Mouse (Mus musculus): ENCODE data around the gene Rheb.
"Not testable (repeated sequence)": the region's sequence is repeated elsewhere in the genome, so short reads cannot be mapped to it uniquely, and the experiment has no call there.

The Rheb gene

GRCm38 (mm10) chr5:24842274-24843102 is at the start of gene Rheb:
Gene Rheb, minus strand, starts transcription at chr5:24842624.
- DNase-seq (ENCODE audit: low read depth in 1 of 2, low spot score in 2 of 2) = peak; percentile 97 to 98

DNA sequence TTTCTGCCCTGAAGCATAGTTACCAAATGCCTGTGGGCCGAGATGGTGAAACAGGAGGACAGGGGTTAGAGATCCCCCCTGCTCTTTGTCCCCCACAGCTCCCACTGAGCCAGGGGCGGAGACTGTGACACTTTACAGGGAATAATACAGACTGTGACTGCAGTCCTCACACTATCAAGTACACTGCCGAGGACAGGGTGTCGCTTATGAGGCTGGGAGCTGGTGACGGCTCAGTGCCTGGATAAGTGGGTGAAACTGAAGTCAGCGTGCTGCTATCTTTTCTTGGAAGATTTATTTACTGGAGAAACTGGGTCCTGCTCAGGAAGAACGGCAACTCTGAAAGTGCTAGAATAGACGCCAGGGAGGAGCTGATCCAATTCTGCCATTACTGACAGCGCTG is 47.4 kb upstream of the Rheb start:
- no peak for DNase-seq (ENCODE audit: low read depth in 1 of 2, low spot score in 2 of 2)

DNA sequence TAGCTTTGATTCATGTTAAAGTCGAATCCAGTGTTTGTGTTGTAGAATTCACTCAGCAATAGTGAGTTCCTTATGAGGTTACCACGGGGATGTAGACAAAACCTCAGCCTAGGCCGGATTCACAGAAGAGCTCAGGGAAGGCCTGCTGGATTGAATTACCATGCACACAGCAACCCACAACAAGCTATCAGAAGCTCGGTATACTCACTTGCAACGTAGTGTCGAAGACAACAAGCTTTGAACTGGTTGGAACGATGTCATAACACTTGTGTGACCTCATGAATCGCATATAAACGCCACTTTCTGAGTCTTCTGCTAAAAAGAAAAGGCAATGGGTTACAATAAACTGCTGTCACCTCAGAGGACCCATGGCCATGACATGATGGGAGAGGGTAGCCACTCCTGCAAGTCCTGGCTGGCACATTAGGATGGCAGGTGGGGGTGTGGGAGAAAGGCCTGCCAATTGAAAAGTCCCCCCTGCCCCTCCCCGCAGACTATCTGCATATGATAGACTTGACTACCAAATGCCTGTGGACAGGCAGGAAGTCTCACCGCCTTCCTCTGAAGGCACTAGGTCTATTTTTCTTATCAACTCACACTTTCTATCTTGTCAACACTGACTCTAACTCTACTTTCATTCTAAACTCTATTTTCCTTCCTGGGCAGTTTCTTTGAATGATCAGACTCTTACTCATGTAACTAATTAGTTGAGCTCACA is 46.6 kb upstream of the Rheb start:
- no peak for DNase-seq (ENCODE audit: low read depth in 1 of 2, low spot score in 2 of 2)

DNA sequence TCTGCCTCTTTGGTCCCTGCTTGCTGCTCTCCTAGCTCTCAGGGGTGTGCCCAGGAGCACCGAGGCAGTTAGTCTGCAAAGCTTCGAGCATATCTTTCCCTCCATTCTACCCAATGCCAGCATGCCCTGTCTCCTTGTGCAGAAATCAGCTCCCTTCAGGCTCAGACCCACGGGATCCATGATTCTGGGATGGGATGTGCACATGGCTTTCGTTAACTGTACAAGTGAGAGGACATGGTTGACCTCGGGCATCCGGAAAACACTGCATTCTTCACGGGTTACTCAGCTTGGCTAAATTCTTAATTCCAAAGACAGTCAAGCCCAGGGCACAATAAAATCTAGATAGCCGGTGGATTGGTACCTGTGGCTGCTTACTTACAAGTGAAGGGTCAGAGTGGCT is 44.8 kb upstream of the Rheb start:
- DNase-seq (ENCODE audit: low read depth in 1 of 2, low spot score in 2 of 2) = no peak

DNA sequence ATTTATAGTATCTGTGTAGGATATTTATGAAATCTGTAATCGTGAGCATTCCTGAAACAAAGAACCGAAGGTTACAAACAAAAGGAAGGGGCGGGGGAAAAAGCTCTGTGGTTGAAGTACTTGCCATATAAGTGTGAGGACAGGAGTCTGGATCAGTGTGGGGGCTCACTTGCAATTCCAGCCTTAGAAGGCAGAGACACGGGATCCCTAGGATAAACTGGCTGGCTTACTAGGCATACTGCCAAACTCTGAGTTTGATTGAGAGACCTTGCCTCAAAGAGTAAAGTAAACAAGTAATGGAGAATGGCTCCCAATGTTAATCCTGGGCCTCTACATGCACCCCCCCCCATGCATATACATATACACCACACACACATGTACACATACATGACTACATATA is 36.3 kb upstream of the Rheb start:
- DNase-seq (ENCODE audit: low read depth in 1 of 2, low spot score in 2 of 2) = no peak

GRCm38 (mm10) chr5:24877836-24878624 is 35.6 kb upstream of the Rheb start:
- no peak for DNase-seq (ENCODE audit: low read depth in 1 of 2, low spot score in 2 of 2)

DNA sequence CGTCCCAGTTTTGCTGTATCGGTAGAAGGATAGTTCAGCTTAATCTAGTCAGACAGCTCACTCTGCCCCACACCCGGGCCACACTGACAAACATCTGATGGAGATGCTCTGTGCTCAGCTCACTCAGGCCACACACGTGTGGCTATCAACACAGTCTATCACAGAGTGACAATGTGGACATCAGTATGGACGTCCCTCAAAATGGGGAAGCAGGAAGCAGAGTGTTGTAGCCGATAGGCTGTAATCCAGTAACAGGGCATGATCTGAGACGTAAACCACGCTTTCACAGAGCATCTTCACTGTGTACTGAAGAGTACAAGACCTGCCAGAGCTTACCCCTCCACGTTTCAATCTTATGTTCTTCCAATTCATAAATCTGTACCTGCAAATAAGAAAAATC is 34.2 kb upstream of the Rheb start:
- DNase-seq (ENCODE audit: low read depth in 1 of 2, low spot score in 2 of 2) = no peak

GRCm38 (mm10) chr5:24874111-24874510 is 31.7 kb upstream of the Rheb start:
- DNase-seq (ENCODE audit: low read depth in 1 of 2, low spot score in 2 of 2) = no peak

GRCm38 (mm10) chr5:24873221-24873620 is 30.8 kb upstream of the Rheb start:
- DNase-seq (ENCODE audit: low read depth in 1 of 2, low spot score in 2 of 2) = no peak

DNA sequence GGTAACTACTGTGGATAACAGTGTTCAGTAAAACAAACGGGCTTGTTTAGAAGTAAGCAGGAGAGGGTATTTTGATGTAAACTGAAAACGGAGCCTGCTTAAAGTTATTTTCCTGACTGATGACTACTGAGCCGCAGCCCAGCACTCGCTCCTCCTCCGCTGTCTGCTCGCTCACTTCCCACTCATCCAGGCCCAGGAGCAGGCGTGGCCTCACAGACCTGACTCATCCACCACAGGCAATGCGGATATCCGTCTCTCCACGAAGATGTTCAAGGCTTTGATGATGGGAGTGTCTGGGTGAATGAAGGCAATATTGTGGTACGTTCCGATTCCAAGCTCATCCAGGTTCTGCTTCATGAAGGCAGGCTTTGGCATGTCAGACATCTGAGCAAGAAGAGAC is 28.9 kb upstream of the Rheb start:
- no peak for DNase-seq (ENCODE audit: low read depth in 1 of 2, low spot score in 2 of 2)

- DNase-seq (ENCODE audit: low read depth in 1 of 2, low spot score in 2 of 2) = no peak
These were observed 27.4 kb upstream of the Rheb start for GRCm38 (mm10) chr5:24869796-24870289.

DNA sequence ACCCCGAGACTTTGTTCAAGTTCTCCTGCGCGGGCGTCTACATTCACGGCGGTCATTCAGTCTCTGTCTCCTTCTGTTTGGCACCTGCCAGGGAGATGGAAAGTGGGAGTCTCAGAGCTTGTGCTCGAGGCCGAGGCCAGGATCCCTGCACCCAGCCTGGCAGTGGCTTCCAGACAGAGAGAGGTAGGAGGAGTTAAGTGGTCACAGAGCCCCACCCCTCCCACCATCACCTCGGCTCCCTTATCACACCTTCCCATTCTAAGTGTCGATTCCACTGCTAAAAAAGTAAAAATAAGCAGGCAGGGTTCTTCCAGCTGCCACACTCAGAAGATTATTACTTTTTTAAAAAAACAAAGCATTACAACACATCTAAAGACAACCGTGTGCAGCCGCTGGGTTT is 21.4 kb upstream of the Rheb start:
- DNase-seq (ENCODE audit: low read depth in 1 of 2, low spot score in 2 of 2) = no peak

DNA sequence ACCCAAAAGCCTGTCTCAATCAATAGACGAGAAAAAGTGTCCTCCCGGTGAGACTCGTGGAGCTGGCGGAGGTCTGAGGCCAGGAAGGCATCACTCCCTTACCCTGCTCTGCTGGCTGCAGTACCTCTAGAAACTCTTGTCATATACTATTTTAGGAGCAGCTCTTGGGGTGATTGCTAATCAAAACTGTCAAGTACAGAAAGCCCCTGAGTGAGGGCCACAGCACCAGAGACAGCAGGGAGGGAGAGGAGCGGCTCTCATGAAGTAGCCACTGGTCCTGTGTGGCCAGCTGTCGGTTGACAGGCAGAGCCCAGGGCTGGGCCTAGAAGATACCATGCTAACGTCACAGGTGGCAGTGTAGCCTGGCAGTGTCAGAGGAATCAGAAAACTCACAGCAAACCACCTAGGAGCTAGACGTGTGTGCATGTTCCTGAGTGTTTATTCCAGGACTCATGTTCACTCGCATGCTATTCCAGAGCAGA is 19.1 kb upstream of the Rheb start:
- no peak for DNase-seq (ENCODE audit: low read depth in 1 of 2, low spot score in 2 of 2)

- DNase-seq (ENCODE audit: low read depth in 1 of 2, low spot score in 2 of 2) = no peak
These were observed 18.4 kb upstream of the Rheb start for GRCm38 (mm10) chr5:24860635-24861448.

GRCm38 (mm10) chr5:24859771-24860540 is 17.5 kb upstream of the Rheb start:
- DNase-seq (ENCODE audit: low read depth in 1 of 2, low spot score in 2 of 2) = no peak

DNA sequence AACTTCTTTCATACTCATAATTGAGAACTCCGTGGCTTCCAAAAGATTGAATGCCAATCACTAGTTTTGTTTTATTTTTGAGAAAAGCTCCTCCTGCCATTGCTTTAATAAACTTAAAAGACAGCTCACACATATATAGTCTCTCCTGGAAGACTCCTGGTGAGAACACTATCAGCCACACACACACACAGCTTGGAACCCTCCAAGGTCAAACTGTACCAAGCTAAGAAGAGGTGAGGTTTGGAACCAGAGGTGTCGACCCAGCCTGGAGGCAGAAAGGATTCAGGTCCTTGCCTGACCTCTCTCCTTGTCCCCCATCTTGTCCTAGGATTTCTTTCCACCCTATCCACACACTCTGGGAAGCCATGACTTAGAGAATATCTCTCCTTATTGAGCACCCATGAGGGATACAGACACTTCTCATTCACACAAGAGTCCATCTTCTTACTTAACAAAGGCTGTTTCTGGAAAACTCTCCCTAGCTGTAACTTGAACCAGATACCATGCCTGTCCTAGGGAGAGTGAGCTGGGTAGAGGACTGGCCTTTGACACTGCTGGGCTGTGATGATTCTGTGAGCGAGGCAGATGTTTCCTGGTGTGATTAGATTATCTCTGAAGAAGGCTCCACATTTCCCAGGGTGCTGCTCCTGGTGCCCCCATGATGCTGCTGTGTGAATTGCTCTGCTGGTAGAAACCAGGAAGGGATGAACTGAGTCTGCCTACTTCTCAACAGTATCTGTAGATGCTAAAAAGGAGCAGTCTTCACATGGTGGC is 12.6 kb upstream of the Rheb start:
- DNase-seq (ENCODE audit: low read depth in 1 of 2, low spot score in 2 of 2) = no peak

DNA sequence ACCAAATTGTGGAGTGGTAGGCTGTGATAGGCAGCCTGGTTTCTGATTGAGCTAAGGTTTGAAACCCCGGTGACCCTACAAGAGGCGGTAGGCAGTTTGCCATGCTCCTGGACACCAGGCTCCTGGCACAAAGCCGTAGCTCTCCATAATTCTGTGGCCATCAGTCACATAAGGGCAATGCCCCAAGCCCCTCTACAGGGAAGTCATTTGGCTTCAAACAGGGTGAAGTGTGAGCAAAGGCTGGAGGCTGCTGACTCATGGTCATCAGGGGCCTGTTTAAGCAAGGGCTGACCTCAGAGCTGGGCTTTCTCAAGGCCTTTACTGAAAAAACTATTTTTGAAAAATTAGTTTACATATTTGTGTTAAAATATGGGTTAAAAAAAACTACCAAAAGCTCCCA is 11.8 kb upstream of the Rheb start:
- DNase-seq (ENCODE audit: low read depth in 1 of 2, low spot score in 2 of 2) = no peak

DNA sequence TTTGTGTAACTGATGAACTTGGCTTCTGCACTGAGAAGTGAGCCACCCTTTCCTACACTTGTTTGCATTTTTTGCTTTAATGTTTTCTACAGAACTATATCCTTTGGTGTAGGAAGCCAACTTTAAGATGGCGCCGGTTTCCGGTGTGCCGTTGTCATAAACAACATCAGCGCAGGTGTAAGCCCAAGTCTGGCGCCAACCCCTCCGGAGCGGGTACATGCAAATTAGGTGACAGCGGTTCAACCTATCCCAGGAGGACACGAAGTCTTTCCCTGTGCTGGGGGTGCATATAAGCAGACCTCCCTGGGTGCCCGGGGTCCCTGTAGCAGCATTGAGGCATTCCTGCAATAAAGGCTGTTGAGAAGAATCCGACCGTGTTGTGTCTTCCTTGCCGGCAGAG is 5.8 kb upstream of the Rheb start:
- DNase-seq (ENCODE audit: low read depth in 1 of 2, low spot score in 2 of 2) = not testable (repeated sequence)

- DNase-seq (ENCODE audit: low read depth in 1 of 2, low spot score in 2 of 2) = no peak
These were observed 1.4 kb upstream of the Rheb start for GRCm38 (mm10) chr5:24843841-24844240.
